Mouse (Mus musculus) c-Kit-positive CD71-positive TER-119-negative erythroid progenitor cells, embryonic 14.5 days (primary cell): ENCODE results near the gene Ckap4.
"Not testable (repeated sequence)": the region's sequence is repeated elsewhere in the genome, so short reads cannot be mapped to it uniquely, and the experiment has no call there.

Experiments used
- DNase-seq: peaks from one replicate; pipeline ENCODE4 v3.0.0-alpha.2; 2013; ENCODE audit warnings: low read depth

The Ckap4 gene

DNA sequence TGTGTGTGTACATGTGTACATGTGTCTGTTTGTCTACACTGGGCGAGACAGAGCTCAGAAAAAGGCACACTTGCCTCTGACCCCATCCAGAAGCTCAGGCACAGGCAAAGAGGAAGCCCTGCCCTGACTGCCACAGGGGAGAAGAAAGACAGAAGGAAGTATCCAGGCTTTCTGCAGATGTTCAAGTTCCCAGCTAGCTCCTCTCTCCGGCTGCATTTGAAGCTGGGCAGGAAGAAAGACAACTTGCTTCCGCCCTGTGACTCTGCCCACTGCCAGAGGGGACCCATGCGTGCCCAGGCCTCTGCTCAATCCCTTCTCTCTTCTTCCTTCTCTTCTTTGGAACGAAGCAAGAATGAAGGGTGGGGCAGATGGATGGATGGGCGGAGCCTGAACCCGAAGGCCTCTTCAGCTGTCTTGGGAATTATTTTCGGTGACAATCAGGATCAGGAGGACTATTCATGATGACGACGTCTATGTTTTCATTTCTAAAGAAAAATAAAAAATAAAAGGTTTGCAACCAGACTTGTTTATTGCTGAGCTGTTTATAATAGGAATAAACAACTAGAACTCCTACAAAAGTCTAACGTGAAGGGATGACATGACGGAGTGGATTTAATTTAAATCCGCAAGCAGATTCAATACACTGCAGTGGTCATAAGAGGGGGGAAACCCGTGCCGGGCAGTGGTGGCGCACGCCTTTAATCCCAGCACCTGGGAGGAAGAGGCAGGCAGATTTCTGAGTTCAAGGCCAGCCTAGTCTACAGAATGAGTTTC is 15.5 kb upstream of the Ckap4 start:
- no peak for DNase-seq

DNA sequence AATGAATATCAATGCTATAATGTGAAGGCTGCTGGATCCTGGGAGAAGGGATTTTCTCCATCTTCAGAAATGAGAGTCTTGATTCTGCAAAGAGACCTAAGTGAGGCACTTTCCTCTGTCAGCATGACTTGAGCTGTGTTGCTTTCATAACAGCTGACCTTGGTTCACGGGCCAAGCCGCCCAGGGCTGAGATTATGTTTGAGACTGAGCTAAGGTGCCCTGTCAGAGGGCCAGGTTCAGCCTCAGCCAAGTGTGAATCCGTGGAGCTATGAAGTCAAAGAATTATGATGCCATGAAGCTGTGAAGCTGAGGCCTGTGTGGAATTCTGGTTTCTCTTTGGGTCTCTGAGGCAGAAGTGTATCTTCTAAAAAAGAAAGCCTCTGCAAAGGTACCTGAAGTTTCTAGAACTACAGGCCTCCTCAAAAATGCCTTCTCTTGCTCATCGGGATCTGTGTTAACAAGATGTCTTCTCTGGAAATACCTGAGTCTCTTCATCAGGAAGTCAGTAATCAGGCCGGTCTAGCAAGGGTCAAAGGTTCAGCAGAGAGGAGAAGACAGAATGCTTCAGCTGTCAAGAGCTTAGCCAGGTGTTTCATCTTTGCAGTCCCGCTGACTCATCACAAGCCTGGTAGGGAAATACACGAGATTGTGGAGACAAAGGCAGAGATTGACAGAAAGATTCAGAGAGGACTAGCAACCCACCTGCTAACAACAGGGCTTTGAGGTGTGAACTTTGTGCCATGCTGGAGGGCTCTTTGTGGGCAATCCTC is 11.2 kb upstream of the Ckap4 start:
- DNase-seq, result no peak

DNA sequence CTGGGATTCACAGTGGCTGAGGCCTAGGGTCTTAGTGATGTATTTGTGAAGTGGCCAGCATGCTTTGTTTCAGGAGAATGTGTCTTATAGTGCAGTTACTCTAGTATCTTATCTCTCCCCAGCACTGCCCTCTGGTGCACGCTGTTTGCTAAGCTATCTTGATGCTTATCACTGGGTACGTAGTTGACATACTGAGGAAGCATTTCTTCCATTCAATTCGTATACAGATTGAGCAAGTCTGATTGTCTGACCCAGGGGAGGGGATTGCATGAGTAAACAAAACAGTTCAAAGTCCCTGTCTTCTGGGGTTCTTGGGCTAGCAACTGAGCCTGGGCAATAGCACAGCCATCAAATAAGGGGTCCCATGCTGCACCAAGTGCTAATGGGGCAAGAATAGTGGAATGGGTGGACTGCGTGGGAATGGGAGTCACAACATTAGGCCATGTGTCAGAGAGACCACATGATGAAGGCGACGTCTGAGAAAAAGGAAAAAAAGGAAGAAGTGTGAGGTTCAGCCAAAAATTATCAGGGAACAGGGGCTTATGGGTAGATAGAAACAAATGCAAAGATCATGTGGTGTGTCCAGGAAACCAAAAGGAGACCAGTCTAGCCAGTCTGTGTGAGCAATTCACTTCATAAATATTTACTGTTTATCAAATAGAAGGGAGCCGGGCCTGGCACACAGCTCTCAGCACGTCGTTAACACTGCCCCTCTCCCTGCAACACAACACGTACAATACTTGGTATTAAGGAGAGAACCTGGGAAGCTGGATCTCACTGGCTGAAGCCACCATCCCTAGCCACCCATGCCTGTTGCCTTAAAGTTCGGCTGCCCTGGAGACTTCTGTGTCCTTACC is 9.2 kb upstream of the Ckap4 start:
- no peak for DNase-seq

DNA sequence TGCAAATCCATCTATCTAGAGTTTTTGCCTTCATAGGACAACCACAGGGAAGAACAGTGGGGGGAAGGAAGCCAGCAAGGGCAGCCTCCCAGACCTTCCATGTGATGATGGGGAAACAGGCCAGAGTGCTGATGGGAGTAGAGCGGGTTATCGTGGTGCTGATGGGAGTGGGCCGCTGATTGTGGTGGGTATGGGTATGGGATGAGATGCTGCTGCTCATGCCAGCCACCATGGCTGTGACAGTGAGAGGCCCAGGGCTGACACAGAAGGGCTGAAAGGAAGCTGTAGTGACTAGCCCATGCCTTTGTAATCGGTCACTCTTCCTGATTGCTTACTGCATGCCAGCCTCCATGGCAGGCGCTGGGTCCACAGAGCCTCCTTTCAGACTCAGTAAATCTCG is 5.8 kb upstream of the Ckap4 start:
- DNase-seq, result no peak

DNA sequence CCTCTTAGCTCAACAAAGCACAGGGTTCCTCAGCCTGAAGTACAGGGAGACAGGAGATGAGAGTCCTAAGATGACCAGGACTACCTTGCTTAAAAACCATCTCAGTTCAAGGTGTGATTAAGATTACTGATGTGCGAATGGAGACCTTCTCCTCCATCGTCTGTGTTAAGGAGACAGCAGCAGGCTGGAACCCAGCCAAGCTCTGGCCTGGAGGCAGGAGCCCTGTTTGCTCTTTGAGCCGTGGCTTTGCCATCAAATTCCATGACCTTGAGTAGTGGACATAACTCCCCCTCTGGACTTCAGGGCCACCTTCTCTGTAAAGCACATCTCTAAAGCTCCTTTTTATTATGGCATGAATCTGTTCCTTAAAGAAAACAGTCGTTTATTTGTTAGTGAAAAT is 2.0 kb upstream of the Ckap4 start:
- no peak for DNase-seq

DNA sequence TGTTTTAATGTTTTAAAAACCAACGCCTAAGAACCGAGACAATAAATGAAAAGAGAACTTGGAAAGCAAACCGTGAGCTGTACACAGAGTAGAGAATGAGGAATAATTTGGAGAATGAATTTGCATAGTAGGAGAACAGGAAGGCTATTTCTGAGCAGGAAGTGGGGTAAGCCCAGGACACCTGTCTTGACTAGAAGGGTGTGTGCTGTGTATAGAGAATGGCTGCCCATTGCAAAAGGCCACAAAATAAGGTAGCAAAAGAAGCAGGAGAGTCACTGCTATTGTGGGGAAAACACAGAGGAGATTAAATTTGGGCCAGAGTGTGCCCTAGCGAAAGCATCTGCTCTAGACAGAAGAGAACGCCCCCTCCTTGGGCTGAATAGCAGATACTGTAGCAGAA is 1.6 kb upstream of the Ckap4 start:
- DNase-seq, result no peak

DNA sequence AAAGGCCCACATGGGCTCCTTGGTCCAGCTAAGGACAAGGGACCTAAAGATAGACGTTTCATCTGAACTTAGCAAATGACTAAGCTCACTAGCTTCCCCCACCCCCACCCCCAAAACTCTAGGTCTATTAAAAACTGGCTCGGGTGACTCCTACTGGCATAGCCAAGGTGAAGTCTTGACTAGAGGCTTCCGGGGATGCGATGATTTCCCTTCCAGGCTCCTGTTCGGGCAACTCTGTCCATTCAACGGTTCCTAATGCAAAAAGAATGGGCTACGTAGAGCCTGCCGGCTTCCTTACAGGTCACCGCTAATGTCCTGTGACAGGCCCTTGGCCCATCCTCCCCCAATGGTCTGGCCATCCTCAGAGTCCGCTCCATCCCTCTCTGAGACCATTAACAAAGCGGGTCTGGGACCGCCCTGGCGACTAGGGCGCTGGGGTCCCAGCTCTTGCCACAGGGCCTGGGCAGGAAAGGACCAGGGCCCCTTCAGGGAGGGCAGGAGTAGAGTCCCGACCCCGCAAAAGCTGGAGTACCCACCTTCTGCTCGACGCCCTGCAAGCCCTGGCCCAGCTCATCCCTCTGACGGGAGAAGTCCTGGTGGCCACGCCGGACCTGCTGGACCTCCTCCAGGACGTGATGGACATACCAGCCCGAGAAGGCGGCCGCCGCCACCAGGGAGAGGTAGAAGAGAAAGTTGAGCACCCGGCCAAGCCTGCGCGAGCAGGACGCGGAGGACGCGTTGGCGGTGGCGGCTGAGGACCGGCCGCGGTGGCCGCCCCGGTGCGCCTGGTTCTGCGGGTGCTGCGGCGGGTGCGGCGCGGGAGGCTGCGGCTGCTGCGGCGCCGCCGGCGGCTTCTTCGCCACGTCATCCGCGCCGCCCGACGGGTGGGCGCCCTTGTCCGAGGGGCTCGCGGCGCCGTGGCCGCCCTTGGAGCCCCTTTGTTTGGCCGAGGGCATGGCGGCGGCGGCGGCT is 665 bp downstream of the Ckap4 start:
- DNase-seq, result no peak

DNA sequence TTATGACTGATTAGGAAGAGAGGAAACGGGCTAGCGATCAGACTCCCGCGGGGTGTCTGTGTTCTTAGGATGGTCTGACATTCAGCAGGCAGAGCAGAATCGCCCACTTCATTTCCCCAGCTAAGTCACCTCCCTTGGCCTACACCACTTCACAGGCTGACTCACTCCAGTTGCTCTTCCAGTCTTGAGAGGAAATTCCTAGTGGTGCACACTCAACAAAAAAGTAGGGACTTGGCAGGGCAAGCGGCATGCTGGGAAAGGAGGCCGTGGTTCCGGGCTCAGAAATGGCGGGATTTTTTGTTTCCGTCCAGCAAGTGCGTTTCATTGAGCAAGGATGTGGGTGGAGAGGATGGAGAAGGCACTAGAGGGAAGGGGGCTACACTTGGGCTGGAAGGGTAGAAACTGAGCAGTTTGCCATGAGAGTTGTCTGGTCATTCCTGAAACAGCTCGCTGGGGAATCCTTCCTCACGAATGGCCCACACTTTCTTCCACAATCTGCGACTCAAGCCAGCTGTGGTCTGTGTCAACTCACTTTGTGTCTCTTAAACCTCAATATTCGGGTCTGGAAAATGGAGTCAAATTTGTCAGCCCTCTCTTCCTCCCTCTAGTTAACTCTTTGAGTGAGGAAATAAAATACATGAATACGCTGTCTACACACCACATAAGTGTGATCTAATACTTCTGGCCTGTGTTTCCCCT is 1.5 kb downstream of the Ckap4 start:
- DNase-seq, result no peak

DNA sequence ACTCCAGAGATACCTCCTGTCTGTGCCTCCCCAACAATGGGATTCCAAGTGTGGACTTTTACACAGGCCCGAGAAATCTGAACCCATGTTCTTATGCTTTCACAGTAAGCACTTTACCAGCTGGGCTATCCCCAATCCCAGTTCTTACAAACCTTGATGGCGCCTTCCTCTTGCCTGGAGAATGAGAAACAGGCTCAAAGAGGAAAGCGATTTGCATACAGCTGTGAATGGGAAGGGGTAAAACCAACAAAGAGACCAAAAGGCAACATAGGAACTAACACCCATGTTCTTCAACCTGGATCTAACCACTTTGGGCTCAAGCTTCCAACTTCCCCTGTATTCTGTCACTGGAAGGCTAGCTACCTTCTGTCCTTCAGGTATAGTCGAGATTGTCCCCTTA is 2.3 kb downstream of the Ckap4 start:
- no peak for DNase-seq

DNA sequence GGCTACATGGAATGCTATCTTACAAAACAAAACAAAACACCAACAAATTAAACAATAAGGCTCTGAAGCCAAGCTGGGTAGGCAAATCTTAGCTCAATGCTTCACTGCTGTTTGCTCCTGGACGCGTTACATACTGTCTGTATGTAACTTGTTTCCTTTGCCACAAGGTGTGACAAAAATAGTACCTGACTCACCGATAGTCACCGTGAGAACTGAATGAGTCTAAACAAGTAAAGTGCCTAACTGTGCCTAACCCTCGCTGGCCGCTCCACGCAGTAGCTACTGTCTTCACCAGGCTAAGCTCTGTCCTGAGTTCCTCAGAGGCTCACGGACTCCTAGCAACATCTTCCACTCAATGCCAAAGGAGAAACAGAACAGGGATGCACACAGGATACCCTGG is 3.5 kb downstream of the Ckap4 start:
- DNase-seq, result no peak

DNA sequence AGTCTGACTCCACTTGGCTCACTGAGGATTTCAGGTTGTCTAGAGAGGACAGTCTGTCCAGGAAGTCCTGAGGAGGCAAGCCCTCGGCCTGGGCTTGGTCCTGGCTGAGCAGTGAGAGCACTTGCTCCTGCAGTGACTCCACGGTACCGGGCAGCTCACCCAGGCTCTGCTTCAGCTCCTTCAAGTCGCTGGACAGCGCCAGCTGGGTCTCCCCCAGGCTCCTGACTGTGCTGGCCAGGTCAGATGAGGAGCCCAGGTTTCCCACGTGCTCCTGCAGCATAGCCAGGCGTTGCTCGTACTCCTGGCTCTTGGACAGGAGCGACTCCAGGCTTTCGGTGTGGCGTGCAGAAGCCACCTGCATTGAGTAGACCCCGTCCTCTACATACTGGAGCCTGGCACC is 6.2 kb downstream of the Ckap4 start:
- no peak for DNase-seq

DNA sequence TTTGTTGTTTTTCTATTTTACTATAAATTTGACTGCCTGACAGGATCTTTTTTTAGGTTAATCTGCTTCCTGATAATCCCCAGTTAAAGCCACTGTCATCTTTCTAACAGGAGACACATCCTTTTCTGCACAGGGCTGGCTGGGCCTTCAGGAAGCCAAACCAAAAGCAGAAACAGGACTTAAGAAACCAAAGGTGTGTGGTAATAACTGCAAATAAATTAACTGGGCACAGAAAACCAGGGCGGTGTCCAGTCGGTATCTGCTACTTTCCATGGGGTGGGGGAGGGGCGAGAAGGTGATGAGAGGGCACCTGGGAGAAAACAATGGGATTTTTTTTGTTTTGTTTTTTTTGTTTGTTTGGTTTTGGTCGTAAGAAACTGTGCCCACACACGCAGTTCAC is 6.8 kb downstream of the Ckap4 start:
- DNase-seq, result no peak

DNA sequence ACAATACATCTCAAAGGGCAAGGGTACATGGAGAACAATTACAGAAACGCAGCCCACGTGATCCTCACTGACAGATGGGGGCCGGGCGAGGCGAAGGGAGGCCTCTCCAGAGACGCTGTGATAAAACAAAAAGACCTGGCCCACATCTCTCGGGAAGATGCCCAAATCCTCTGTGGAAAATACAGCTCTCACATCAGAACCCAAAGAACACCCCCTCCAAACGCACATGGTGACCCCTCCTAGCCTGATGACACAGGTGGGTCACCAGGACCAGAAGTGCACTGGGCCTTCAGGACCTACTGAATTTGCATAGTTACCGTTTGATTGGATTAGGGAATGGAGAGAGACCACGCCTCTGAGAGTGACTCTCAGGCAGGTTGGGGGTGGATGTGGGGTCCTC is 7.4 kb downstream of the Ckap4 start:
- DNase-seq, result no peak

DNA sequence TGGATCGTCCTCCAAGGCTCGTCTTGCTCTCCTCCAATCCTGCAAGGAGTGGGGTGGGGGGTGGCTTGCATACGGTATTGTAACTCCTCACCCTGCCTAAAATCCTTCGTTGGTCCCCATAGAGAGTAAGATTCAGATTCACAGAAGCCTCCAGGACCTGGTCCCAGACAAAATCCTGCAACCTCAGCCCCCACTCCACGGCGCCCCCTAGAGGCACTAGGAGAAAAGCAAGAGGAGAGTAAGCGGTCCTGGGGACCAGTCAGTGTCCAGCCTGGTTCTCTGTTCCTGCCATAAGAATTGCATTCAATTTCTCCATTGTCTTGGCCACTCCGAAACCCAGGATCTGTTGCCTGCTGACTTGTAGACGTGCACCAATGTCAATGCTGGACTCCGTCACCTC is 10.2 kb downstream of the Ckap4 start:
- no peak for DNase-seq

DNA sequence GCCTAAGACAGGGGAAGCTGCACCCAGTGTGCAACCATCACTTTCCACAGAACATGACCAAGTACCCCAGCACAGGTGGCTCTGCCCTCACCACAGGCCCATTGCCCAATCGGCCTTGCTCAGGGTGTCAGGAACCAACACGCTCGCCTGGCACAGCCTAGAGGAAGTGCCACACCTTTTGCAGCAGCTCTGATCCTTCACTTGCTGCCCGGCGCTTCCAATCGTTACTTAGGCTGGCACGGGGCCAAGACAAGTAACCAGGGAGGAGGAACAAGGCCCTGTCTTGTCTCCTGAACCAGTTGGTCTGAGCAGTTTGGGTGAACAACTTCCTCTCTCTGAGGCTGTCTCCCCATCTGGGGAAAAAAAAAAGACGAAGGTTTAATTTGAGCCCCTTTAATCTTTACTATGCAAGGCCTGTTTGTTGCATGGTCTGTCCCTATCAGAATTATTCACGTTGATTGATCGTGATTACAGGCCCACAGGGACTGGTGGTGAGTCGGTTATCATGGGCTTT is 17.4 kb downstream of the Ckap4 start:
- no peak for DNase-seq

DNA sequence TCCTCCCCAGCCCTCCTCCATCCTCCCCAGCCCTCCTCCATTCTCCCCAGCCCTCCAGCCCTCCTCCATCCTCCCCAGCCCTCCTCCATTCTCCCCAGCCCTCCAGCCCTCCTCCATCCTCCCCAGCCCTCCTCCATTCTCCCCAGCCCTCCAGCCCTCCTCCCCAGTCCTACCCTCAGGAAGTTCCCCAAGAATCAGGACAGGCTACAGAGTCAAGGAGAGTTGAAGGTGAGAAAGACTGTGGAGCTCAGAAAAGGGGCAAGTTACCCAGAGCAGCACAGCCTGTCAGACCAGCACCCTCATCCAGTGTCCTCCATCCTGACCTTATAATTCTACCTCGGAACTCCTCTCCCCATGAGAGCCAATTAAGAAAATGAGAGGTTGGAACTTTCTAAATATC is 17.9 kb downstream of the Ckap4 start:
- not testable (repeated sequence) for DNase-seq

DNA sequence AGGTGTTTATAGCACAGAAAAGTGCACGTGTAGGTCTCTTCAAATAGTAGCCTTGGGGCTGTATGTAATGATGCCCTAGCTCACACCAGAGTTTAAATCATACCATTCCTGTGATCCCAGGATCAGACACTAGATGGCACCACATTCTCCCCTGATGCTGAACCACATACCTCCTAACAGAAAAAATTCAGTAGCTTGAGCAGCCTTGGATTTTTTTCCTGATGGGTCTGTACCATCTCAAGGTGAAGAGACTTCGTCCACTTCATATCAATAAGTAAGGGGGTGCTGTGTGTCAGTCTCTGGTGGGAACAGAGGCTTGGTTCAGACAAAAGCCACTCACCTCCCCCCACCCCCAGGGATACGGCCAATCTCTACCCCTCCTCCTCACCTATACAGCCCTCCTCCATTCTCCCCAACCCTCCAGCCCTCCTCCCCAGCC is 18.3 kb downstream of the Ckap4 start:
- peak; percentile 64 for DNase-seq

DNA sequence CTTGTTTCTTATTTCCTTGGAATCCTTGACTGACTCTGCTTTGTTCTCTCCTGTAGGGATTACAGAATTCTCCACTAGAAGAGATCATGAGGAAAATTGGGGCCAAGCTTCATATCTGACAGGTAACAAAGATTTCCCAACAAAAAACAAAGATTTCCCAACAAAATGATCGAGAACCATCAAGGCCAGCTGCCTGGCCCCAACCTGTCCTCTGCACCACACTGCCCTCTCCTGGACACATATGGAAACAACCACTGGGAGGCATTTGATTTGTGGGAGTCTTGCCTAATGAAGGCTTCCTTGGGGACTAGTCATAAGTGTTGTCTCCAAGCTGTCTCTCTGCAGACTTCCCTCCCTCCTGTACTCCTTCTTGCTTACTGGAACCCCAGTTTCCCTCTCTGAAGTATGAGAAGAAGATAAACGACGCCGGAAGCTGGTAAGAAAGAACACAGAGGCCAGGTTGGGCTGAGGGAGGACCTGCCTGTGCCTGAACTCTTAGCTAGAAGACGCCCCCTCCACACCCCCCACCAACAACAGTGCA is 19.8 kb downstream of the Ckap4 start:
- peak; percentile 52 for DNase-seq

DNA sequence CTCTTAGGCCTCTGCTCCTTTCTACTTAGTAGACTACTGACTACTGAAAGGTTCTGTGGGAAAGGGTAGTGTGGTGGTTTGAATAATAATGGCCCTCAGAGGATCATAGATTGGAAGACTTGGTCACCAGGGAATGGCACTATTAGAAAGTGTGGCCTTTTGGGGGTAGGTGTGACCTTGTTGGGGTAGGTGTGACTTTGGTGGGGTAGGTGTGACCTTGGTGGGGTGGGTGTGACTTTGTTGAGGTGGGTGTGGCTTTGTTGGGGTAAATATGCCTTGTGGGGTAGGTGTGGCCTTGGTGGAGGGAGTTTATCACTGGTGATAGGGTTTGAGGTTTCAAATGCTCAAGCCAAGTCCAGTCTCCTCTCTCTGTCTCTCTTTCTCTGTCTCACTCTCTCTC is 21.1 kb downstream of the Ckap4 start:
- DNase-seq, result no peak

DNA sequence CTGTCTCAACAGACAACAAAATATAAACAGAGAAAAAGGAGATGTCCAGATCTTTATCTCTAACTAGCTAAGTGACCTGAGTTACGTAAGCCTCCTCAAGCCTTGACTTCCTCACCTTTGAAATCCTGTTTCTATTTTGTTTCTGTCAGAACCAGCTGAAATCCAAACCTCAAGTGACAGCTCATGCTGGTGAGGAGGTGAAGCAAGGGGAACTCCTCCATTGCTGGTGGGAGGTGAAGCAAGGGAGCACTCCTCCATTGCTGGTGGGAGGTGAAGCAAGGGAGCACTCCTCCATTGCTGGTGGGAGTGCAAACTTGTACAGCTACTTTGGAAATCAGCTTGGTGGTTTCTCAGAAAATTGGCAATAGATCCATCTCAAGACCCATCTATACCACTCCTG is 25.3 kb downstream of the Ckap4 start:
- DNase-seq, result no peak
